Mouse (Mus musculus): ENCODE measurements at regions not wholly inside any gene's neighbourhood (a gene's known extent, or its start where the extent isn't known, plus 50 kb on each side); places are given as distances from the start of the nearest gene placed in this dataset.

GRCm38 (mm10) chr16:7638955-7639755, 785.8 kb downstream of the Tmem114 start:
- no peak for TF ChIP-seq CTCF (IDR thresholded peaks at IDR 0.05; ENCODE audit: low read depth)
- no peaks in the 10 kb centered on the region for H3K9me3 ChIP-seq (ENCODE audit: control insufficient read depth)
- H3K4me2 ChIP-seq (replicated peaks; ENCODE audit: low read depth), result no peak overlapping the region
- no peaks in the 10 kb centered on the region for H3K36me3 ChIP-seq (ENCODE audit: control insufficient read depth, insufficient read depth)
- H3K27me3 ChIP-seq (replicated peaks; ENCODE audit: control insufficient read depth, insufficient read depth, low read length), result no peaks in the 10 kb centered on the region
- no peak overlapping the region for H3K9ac ChIP-seq (ENCODE audit: low read depth, low read length)
- no peaks in the 10 kb centered on the region for H3K4me1 ChIP-seq (replicated peaks; ENCODE audit: control insufficient read depth, insufficient read depth, low read length)
- H3K4me3 ChIP-seq (ENCODE audit: low read depth, low read length), result no peak overlapping the region
- 81% methylated on average over 15 of the region's 15 CpGs for WGBS
- no peak overlapping the region for H3K27ac ChIP-seq (ENCODE audit: low read depth, low read length)
- ATAC-seq, result no peak

GRCm38 (mm10) chr16:7637993-7638392, 786.9 kb downstream of the Tmem114 start:
- Histone ChIP-seq H3K36me3 (ENCODE audit: control insufficient read depth, insufficient read depth) (no peaks in the 10 kb centered on the region), H3K9me3 (ENCODE audit: control insufficient read depth) (no peaks in the 10 kb centered on the region), H3K27ac (ENCODE audit: low read depth, low read length) (no peak overlapping the region), H3K4me3 (ENCODE audit: low read depth, low read length) (no peak overlapping the region), H3K4me1 (replicated peaks; ENCODE audit: control insufficient read depth, insufficient read depth, low read length) (no peaks in the 10 kb centered on the region), H3K27me3 (replicated peaks; ENCODE audit: control insufficient read depth, insufficient read depth, low read length) (no peaks in the 10 kb centered on the region), H3K9ac (ENCODE audit: low read depth, low read length) (no peak overlapping the region), H3K4me2 (replicated peaks; ENCODE audit: low read depth) (no peak overlapping the region)
- ATAC-seq, result no peak
- TF ChIP-seq CTCF (IDR thresholded peaks at IDR 0.05; ENCODE audit: low read depth), result no peak

GRCm38 (mm10) chr16:7637121-7637700, 787.7 kb downstream of the Tmem114 start:
- no peak overlapping the region for H3K4me3 ChIP-seq (ENCODE audit: low read depth, low read length)
- no peaks in the 10 kb centered on the region for H3K36me3 ChIP-seq (ENCODE audit: control insufficient read depth, insufficient read depth)
- H3K9ac ChIP-seq (ENCODE audit: low read depth, low read length), result no peak overlapping the region
- no peak overlapping the region for H3K27ac ChIP-seq (ENCODE audit: low read depth, low read length)
- no peaks in the 10 kb centered on the region for H3K27me3 ChIP-seq (replicated peaks; ENCODE audit: control insufficient read depth, insufficient read depth, low read length)
- 74% methylated on average over 5 of the region's 5 CpGs for WGBS
- no peaks in the 10 kb centered on the region for H3K9me3 ChIP-seq (ENCODE audit: control insufficient read depth)
- ATAC-seq, result no peak
- no peaks in the 10 kb centered on the region for H3K4me1 ChIP-seq (replicated peaks; ENCODE audit: control insufficient read depth, insufficient read depth, low read length)
- H3K4me2 ChIP-seq (replicated peaks; ENCODE audit: low read depth), result no peak overlapping the region
- no peak for TF ChIP-seq CTCF (IDR thresholded peaks at IDR 0.05; ENCODE audit: low read depth)

- H3K27me3 ChIP-seq (replicated peaks; ENCODE audit: control insufficient read depth, insufficient read depth, low read length), result no peaks in the 10 kb centered on the region
- H3K4me1 ChIP-seq (replicated peaks; ENCODE audit: control insufficient read depth, insufficient read depth, low read length), result no peaks in the 10 kb centered on the region
- 72% methylated on average over 5 of the region's 5 CpGs for WGBS
- no peak overlapping the region for H3K4me3 ChIP-seq (ENCODE audit: low read depth, low read length)
- TF ChIP-seq CTCF (IDR thresholded peaks at IDR 0.05; ENCODE audit: low read depth), result no peak
- H3K36me3 ChIP-seq (ENCODE audit: control insufficient read depth, insufficient read depth), result no peaks in the 10 kb centered on the region
- H3K4me2 ChIP-seq (replicated peaks; ENCODE audit: low read depth), result no peak overlapping the region
- ATAC-seq, result no peak
- no peak overlapping the region for H3K9ac ChIP-seq (ENCODE audit: low read depth, low read length)
- no peak overlapping the region for H3K27ac ChIP-seq (ENCODE audit: low read depth, low read length)
- H3K9me3 ChIP-seq (ENCODE audit: control insufficient read depth), result no peaks in the 10 kb centered on the region
These were observed 788.6 kb downstream of the Tmem114 start for GRCm38 (mm10) chr16:7636326-7636725.

GRCm38 (mm10) chr16:7632474-7632873, 792.5 kb downstream of the Tmem114 start:
- Histone ChIP-seq H3K27me3 (replicated peaks; ENCODE audit: control insufficient read depth, insufficient read depth, low read length) (no peaks in the 10 kb centered on the region), H3K4me1 (replicated peaks; ENCODE audit: control insufficient read depth, insufficient read depth, low read length) (no peaks in the 10 kb centered on the region), H3K36me3 (ENCODE audit: control insufficient read depth, insufficient read depth) (no peaks in the 10 kb centered on the region), H3K9ac (ENCODE audit: low read depth, low read length) (no peak overlapping the region), H3K27ac (ENCODE audit: low read depth, low read length) (no peak overlapping the region), H3K9me3 (ENCODE audit: control insufficient read depth) (no peaks in the 10 kb centered on the region), H3K4me2 (replicated peaks; ENCODE audit: low read depth) (no peak overlapping the region), H3K4me3 (ENCODE audit: low read depth, low read length) (no peak overlapping the region)
- WGBS, result 32% methylated on average over 5 of the region's 5 CpGs
- no peak for TF ChIP-seq CTCF (IDR thresholded peaks at IDR 0.05; ENCODE audit: low read depth)
- no peak for ATAC-seq

- ATAC-seq, result no peak
- Histone ChIP-seq H3K27me3 (replicated peaks; ENCODE audit: control insufficient read depth, insufficient read depth, low read length) (no peaks in the 10 kb centered on the region), H3K27ac (ENCODE audit: low read depth, low read length) (no peak overlapping the region), H3K9ac (ENCODE audit: low read depth, low read length) (no peak overlapping the region), H3K4me3 (ENCODE audit: low read depth, low read length) (no peak overlapping the region), H3K4me2 (replicated peaks; ENCODE audit: low read depth) (no peak overlapping the region), H3K4me1 (replicated peaks; ENCODE audit: control insufficient read depth, insufficient read depth, low read length) (no peaks in the 10 kb centered on the region), H3K36me3 (ENCODE audit: control insufficient read depth, insufficient read depth) (no peaks in the 10 kb centered on the region), H3K9me3 (ENCODE audit: control insufficient read depth) (no peaks in the 10 kb centered on the region)
- TF ChIP-seq CTCF (IDR thresholded peaks at IDR 0.05; ENCODE audit: low read depth), result no peak
- WGBS, result 64% methylated on average over 8 of the region's 8 CpGs
These were observed 796.6 kb downstream of the Tmem114 start for GRCm38 (mm10) chr16:7628351-7628750.

All from intestine, postnatal 0 days (tissue).